Mouse (Mus musculus) kidney, postnatal 36 days (tissue): ENCODE measurements around the gene Rassf5.

ENCODE experiments used
- DNase-seq, 2 experiments: peaks; one replicate each; pipeline ENCODE4 v3.0.0; 2021 to 2022; ENCODE audit warnings: mixed read lengths in 2 of 2

The Rassf5 gene

DNA sequence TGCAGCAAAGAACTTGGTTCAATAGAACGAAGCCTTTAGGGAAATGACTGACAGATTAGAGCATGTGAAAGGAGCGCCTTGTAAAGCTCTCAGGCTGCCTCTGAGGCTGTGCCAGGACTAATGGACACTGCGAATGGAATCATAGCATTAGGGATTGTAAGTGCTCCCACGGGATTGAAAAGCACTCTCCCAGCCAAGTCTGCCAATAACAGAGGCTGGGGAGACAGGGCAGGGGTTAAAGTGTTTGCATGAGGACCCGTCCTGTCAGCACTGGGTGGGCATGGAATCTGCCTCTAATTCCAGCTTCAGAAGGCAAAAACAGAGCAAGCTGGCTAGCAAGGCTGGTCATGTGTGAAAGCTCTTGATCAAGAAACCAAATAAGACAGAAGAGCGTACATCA, 110.8 kb downstream of the Rassf5 start:
- DNase-seq = no peak
